Mouse (Mus musculus) ES-E14 (cell line): ENCODE measurements around the gene Gm5565.
"Not testable (repeated sequence)": the region's sequence is repeated elsewhere in the genome, so short reads cannot be mapped to it uniquely, and the experiment has no call there.

Source experiments
- CHD2 ChIP-seq: IDR thresholded peaks from 2 replicates; pipeline ENCODE4 v1.6.1; 2014; ENCODE audit warnings: mild to moderate bottlenecking, low read depth, low read length, inconsistent platforms
- ZNF384 ChIP-seq: IDR thresholded peaks from 2 replicates; pipeline ENCODE4 v1.6.1; 2012; ENCODE audit warnings: low read depth, low read length, inconsistent platforms

- TF ChIP-seq CHD2, ZNF384: not testable (repeated sequence)
These were observed 24.9 kb upstream of the Gm5565 start, which contains the start of gene 1700001J03Rik for GRCm38 (mm10) chr5:146185204-146185603.
